In the genomic region with DNA sequence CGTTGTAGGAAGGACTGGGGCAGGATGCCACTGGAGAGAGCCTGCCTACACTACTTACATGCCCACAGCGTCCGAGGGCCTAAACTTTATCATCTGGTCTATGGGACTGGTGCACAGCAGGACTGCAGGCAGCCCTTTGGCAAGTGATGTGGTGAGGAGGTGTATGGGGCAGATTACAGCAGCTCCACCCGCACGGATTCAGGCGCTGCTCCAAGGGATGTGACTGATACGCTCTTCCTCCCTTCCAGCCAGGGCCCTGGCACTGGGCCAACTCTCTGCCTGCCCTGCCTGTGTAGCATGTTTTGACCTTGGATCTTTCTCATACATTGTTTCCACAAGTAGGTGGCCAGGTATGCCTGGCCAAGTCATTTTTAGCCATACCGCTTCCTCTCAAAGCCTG, we compare ENCODE assay signal across 8 mouse cellular contexts. TPM values are rescaled to one million over a fixed set of nuclear protein-coding genes. Genes with fewer than 3 reads are reported as not detected.
A peak's percentile ranks its signal among the peaks of the same experiment; 100 is the strongest.
DNase-seq lines count a peak whose midpoint lies in the region; ATAC-seq lines count a peak whose summit lies in the region.

No protein-coding gene starts in this region.

- ATAC-seq in hindbrain, embryonic 16.5 days, result peak; percentile 30; the same call in 1 of the 2 replicates
- 0 out of 2 replicates have a peak, but pooled peaks have one; percentile 29 for ATAC-seq in liver, embryonic 15.5 days (ENCODE audit: insufficient read depth)
- peak; percentile 2; the same call in 1 of the 2 replicates for ATAC-seq in stomach, embryonic 16.5 days (ENCODE audit: insufficient read depth, low FRiP score)

- no peaks in the 10 kb centered on the region for H3K27me3 ChIP-seq in hindbrain, embryonic 16.5 days (replicated peaks; ENCODE audit: control insufficient read depth, insufficient read depth, low read length)
- no peaks in the 10 kb centered on the region for H3K27me3 ChIP-seq in liver, embryonic 15.5 days
- no peaks in the 10 kb centered on the region for H3K27me3 ChIP-seq in stomach, embryonic 16.5 days (ENCODE audit: control insufficient read depth, insufficient read depth, low read length)

- peak; percentile 43 for DNase-seq in layer of hippocampus, adult 11-12 months (ENCODE audit: low spot score)
- DNase-seq in layer of hippocampus, postnatal 36 days, result no peak
- DNase-seq in adrenal gland, adult 18-20 months (ENCODE audit: low spot score in 2 of 2), result peak; percentile 70 to 74
- peak; percentile 72 for DNase-seq in gastrocnemius, adult 18-20 months (ENCODE audit: low spot score)
- DNase-seq in thymus, postnatal 36 days, result no peak

- H3K4me3 ChIP-seq in hindbrain, embryonic 16.5 days (ENCODE audit: low read length), result no peak overlapping the region
- H3K4me3 ChIP-seq in liver, embryonic 15.5 days (replicated peaks), result no peak overlapping the region
- H3K4me3 ChIP-seq in stomach, embryonic 16.5 days (replicated peaks; ENCODE audit: low read length), result no peak overlapping the region

- no peaks in the 10 kb centered on the region for H3K9me3 ChIP-seq in hindbrain, embryonic 16.5 days (ENCODE audit: control insufficient read depth, low read length)
- no peaks in the 10 kb centered on the region for H3K9me3 ChIP-seq in liver, embryonic 15.5 days (replicated peaks)
- no peaks in the 10 kb centered on the region for H3K9me3 ChIP-seq in stomach, embryonic 16.5 days (replicated peaks; ENCODE audit: control insufficient read depth, low read length)

- WGBS in hindbrain, embryonic 16.5 days, result 42% methylated on average over 8 of the region's 8 CpGs
- 42% methylated on average over 8 of the region's 8 CpGs for WGBS in liver, embryonic 15.5 days (ENCODE audit: insufficient replicate concordance)
- WGBS in stomach, embryonic 16.5 days, result 28% methylated on average over 8 of the region's 8 CpGs

- H3K27ac ChIP-seq in hindbrain, embryonic 16.5 days (ENCODE audit: low read depth, low read length), result no peak overlapping the region
- no peak overlapping the region for H3K27ac ChIP-seq in liver, embryonic 15.5 days (replicated peaks)
- peak overlapping the region; percentile 65 for H3K27ac ChIP-seq in stomach, embryonic 16.5 days (ENCODE audit: low read length)

- no peak overlapping the region for H3K4me2 ChIP-seq in hindbrain, embryonic 16.5 days (ENCODE audit: low read length)
- no peak overlapping the region for H3K4me2 ChIP-seq in liver, embryonic 15.5 days
- no peak overlapping the region for H3K4me2 ChIP-seq in stomach, embryonic 16.5 days (ENCODE audit: low read depth, low read length)

- H3K4me1 ChIP-seq in hindbrain, embryonic 16.5 days (ENCODE audit: control insufficient read depth, insufficient read depth, low read depth, low read length), result peaks cover 7% of the 10 kb centered on the region
- peaks cover 25% of the 10 kb centered on the region for H3K4me1 ChIP-seq in liver, embryonic 15.5 days (replicated peaks)
- peaks cover 39% of the 10 kb centered on the region for H3K4me1 ChIP-seq in stomach, embryonic 16.5 days (ENCODE audit: control insufficient read depth, insufficient read depth, low read length)

- H3K9ac ChIP-seq in hindbrain, embryonic 16.5 days (ENCODE audit: low read depth, low read length), result peak overlapping the region; percentile 19; the same call in 1 of the 2 replicates
- H3K9ac ChIP-seq in liver, embryonic 15.5 days, result no peak overlapping the region
- H3K9ac ChIP-seq in stomach, embryonic 16.5 days (ENCODE audit: low read length), result peak overlapping the region; percentile 0; the same call in 1 of the 2 replicates

- no peaks in the 10 kb centered on the region for H3K36me3 ChIP-seq in hindbrain, embryonic 16.5 days (ENCODE audit: control insufficient read depth, insufficient read depth, low read length)
- no peaks in the 10 kb centered on the region for H3K36me3 ChIP-seq in liver, embryonic 15.5 days (replicated peaks)
- H3K36me3 ChIP-seq in stomach, embryonic 16.5 days (ENCODE audit: control insufficient read depth, insufficient read depth, low read length), result no peaks in the 10 kb centered on the region

RNA-seq across cellular contexts. Expression of a gene that starts 11.4 kb away (rescaled TPM):
- 1 to 10 TPM; 7.3 to 9.3 TPM for total RNA-seq in layer of hippocampus, postnatal 36 days (2021)
- 1 to 10 TPM; 2.2 to 3.4 TPM for total RNA-seq in adrenal gland, adult 18-20 months (2021)
- total RNA-seq in gastrocnemius, adult 18-20 months (2021), result 1 to 10 TPM; 7.7 to 8.9 TPM
- polyA plus RNA-seq in hindbrain, embryonic 16.5 days (2015; fragmentation: Nextera tagmentation; extraction: Ambion mirVana), result 15.8 and 18.2 TPM in 2 replicates
- polyA plus RNA-seq in liver, embryonic 15.5 days (2015; fragmentation: Nextera tagmentation; extraction: Ambion mirVana), result 3.5 and 3.7 TPM in 2 replicates
- 59.1 and 60.4 TPM in 2 replicates for polyA plus RNA-seq in stomach, embryonic 16.5 days (2015; fragmentation: Nextera tagmentation; extraction: Ambion mirVana)

RNA-seq across cellular contexts. Expression of a gene that starts 41.6 kb away (rescaled TPM):
- total RNA-seq in layer of hippocampus, postnatal 36 days (2021), result 100 to 1,000 TPM; 319 to 373 TPM
- total RNA-seq in adrenal gland, adult 18-20 months (2021), result 100 to 1,000 TPM; 211 to 300 TPM
- 10 to 100 TPM; 68.9 to 74.1 TPM for total RNA-seq in gastrocnemius, adult 18-20 months (2021)
- 520 and 571 TPM in 2 replicates for polyA plus RNA-seq in hindbrain, embryonic 16.5 days (2015; fragmentation: Nextera tagmentation; extraction: Ambion mirVana)
- polyA plus RNA-seq in liver, embryonic 15.5 days (2015; fragmentation: Nextera tagmentation; extraction: Ambion mirVana), result 255 and 279 TPM in 2 replicates
- 530 and 537 TPM in 2 replicates for polyA plus RNA-seq in stomach, embryonic 16.5 days (2015; fragmentation: Nextera tagmentation; extraction: Ambion mirVana)

RNA-seq across cellular contexts. Expression of a gene that starts 41.9 kb away (rescaled TPM):
- 10 to 100 TPM; 20.2 to 22.2 TPM for total RNA-seq in layer of hippocampus, postnatal 36 days (2021)
- 10 to 100 TPM; 16.3 to 19.5 TPM for total RNA-seq in adrenal gland, adult 18-20 months (2021)
- 10 to 100 TPM; 29.2 to 36.9 TPM for total RNA-seq in gastrocnemius, adult 18-20 months (2021)
- 43.3 and 45.0 TPM in 2 replicates for polyA plus RNA-seq in hindbrain, embryonic 16.5 days (2015; fragmentation: Nextera tagmentation; extraction: Ambion mirVana)
- 12.0 and 13.4 TPM in 2 replicates for polyA plus RNA-seq in liver, embryonic 15.5 days (2015; fragmentation: Nextera tagmentation; extraction: Ambion mirVana)
- polyA plus RNA-seq in stomach, embryonic 16.5 days (2015; fragmentation: Nextera tagmentation; extraction: Ambion mirVana), result 24.8 and 25.2 TPM in 2 replicates

Comparison
In these comparisons a context has a peak if more than half of its experiments do, and no peak if none do; other contexts are left out.
1. DNase-seq: peak in layer of hippocampus, adult 11-12 months (single experiment), adrenal gland, adult 18-20 months (2 of 2) and gastrocnemius, adult 18-20 months (single experiment); none in layer of hippocampus, postnatal 36 days (0 of 2) and thymus, postnatal 36 days (0 of 2).
2. Peak in every context shown above with its lines, with median percentiles within 50 percentile points of each other: ATAC-seq.